Mouse (Mus musculus) embryonic fibroblast, embryonic 13.5 days (primary cell): Measurements from ENCODE around the gene BC004004.
"Not testable (repeated sequence)": the region's sequence is repeated elsewhere in the genome, so short reads cannot be mapped to it uniquely, and the experiment has no call there.

ENCODE experiments used
- CTCF ChIP-seq: IDR thresholded peaks from 2 replicates; pipeline ENCODE4 v1.5.1; 2011; ENCODE audit warnings: mild to moderate bottlenecking, control low read depth, low read length, moderate library complexity, borderline replicate concordance; ENCODE audit not compliant: insufficient read depth
- POLR2A ChIP-seq: IDR thresholded peaks from 2 replicates; pipeline ENCODE4 v1.6.1; 2011; ENCODE audit warnings: low read depth, mild to moderate bottlenecking, control low read depth, low read length, moderate library complexity

GRCm38 (mm10) chr17:29254784-29255183 is 13.8 kb upstream of the BC004004 start:
- not testable (repeated sequence) for TF ChIP-seq POLR2A, CTCF
